Comparison of ENCODE assay signal across 15 mouse cellular contexts in the genomic region with DNA sequence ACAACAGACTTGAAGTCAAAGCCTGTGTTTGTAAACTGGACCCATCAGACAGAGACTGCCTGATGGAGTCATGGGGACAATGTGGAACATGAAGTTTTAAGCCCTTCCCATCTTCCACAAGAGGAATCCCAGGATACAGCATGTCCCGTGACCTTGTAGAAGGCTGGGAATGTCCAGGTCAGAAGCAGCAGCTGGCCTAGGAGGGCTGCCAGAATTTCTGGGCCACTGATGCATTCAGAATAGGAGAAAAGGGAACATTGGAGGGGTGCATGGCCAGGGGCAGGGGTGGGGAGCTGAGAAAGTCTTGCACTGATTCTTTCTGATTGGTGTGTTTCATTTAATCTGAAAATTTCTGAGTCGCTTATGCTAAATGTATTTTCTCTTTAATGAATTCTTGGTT. TPM values are rescaled to one million over a fixed set of nuclear protein-coding genes. Genes with fewer than 3 reads are reported as not detected.
A peak's percentile ranks its signal among the peaks of the same experiment; 100 is the strongest.
DNase-seq lines count a peak whose midpoint lies in the region; ATAC-seq and TF ChIP-seq lines count a peak whose summit lies in the region.
"Had no signal": no experiment of that assay in that cellular context is flagged by ENCODE, and none has a peak within 500 bp of the region (broad histone marks: within the 10 kb centered on the region; RNA-seq: fewer than 3 reads in every experiment).

No protein-coding gene starts in this region.

- no peak overlapping the region for H3K4me2 ChIP-seq in kidney, embryonic 16.5 days (replicated peaks; ENCODE audit: low read depth, low read length)
- no peak overlapping the region for H3K4me2 ChIP-seq in forebrain, embryonic 14.5 days (ENCODE audit: low read length)
- H3K4me2 ChIP-seq: heart, embryonic 15.5 days; liver, embryonic 13.5 days; midbrain, embryonic 15.5 days; stomach, embryonic 15.5 days had no signal

- no peaks in the 10 kb centered on the region for H3K9me3 ChIP-seq in kidney, embryonic 16.5 days (ENCODE audit: low read length)
- no peaks in the 10 kb centered on the region for H3K9me3 ChIP-seq in forebrain, embryonic 14.5 days (replicated peaks; ENCODE audit: control insufficient read depth, low read length)
- H3K9me3 ChIP-seq: embryonic facial prominence, embryonic 10.5 days; heart, embryonic 15.5 days; liver, embryonic 13.5 days; midbrain, embryonic 15.5 days; stomach, embryonic 15.5 days had no signal

- no peaks in the 10 kb centered on the region for H3K36me3 ChIP-seq in kidney, embryonic 16.5 days (ENCODE audit: insufficient read depth, low read length)
- no peaks in the 10 kb centered on the region for H3K36me3 ChIP-seq in forebrain, embryonic 14.5 days (ENCODE audit: control insufficient read depth, insufficient read depth, low read length)
- H3K36me3 ChIP-seq: embryonic facial prominence, embryonic 10.5 days; heart, embryonic 15.5 days; liver, embryonic 13.5 days; midbrain, embryonic 15.5 days; stomach, embryonic 15.5 days had no signal

- peak; percentile 18 for DNase-seq in kidney, adult 18-20 months
- peak; percentile 71 for DNase-seq in gastrocnemius, adult 2 months
- DNase-seq in heart, postnatal 10 days = peak; percentile 33 to 35
- DNase-seq in kidney, postnatal 4 days = peak; percentile 52 to 56
- DNase-seq in urinary bladder, postnatal 14 days (ENCODE audit: low spot score) = no peak
- no peak for DNase-seq in forebrain, embryonic 14.5 days (ENCODE audit: low spot score)
- DNase-seq: cerebellum, postnatal 25 days; layer of hippocampus, adult 9-11 months; liver, embryonic 13.5 days had no signal

- WGBS in kidney, embryonic 16.5 days = 73% methylated on average over 2 of the region's 2 CpGs
- 91% methylated on average over 2 of the region's 2 CpGs for WGBS in forebrain, embryonic 14.5 days

- intact Hi-C loops in gastrocnemius, adult 2 months (cut with DNase I) = no loop called here
- intact Hi-C loops in heart, postnatal 10 days (cut with DNase I) = no loop called here

- no peak for ATAC-seq in kidney, embryonic 16.5 days (ENCODE audit: low FRiP score, low TSS enrichment)
- no peak for ATAC-seq in forebrain, embryonic 14.5 days
- ATAC-seq: midbrain, embryonic 15.5 days had no signal

- no peaks in the 10 kb centered on the region for H3K4me1 ChIP-seq in kidney, embryonic 16.5 days (ENCODE audit: insufficient read depth, low read length)
- H3K4me1 ChIP-seq in forebrain, embryonic 14.5 days (ENCODE audit: control insufficient read depth, insufficient read depth, low read length) = no peaks in the 10 kb centered on the region
- H3K4me1 ChIP-seq: liver, embryonic 13.5 days; midbrain, embryonic 15.5 days; stomach, embryonic 15.5 days had no signal

- H3K4me3 ChIP-seq in kidney, embryonic 16.5 days (ENCODE audit: low read length) = no peak overlapping the region
- no peak overlapping the region for H3K4me3 ChIP-seq in gastrocnemius, adult 2 months
- H3K4me3 ChIP-seq in forebrain, embryonic 14.5 days (ENCODE audit: low read depth, low read length) = no peak overlapping the region
- H3K4me3 ChIP-seq: embryonic facial prominence, embryonic 10.5 days; heart, embryonic 15.5 days; liver, embryonic 13.5 days; midbrain, embryonic 15.5 days; stomach, embryonic 15.5 days had no signal

- H3K9ac ChIP-seq in kidney, embryonic 16.5 days (replicated peaks; ENCODE audit: low read length) = no peak overlapping the region
- H3K9ac ChIP-seq in forebrain, embryonic 14.5 days (ENCODE audit: low read length) = no peak overlapping the region
- H3K9ac ChIP-seq: heart, embryonic 15.5 days; liver, embryonic 13.5 days; midbrain, embryonic 15.5 days; stomach, embryonic 15.5 days had no signal

- H3K27ac ChIP-seq in kidney, embryonic 16.5 days (ENCODE audit: low read length) = no peak overlapping the region
- H3K27ac ChIP-seq in gastrocnemius, adult 2 months = peak overlapping the region; percentile 41; the same call in 1 of the 2 replicates
- H3K27ac ChIP-seq in forebrain, embryonic 14.5 days (ENCODE audit: low read depth, low read length) = no peak overlapping the region
- H3K27ac ChIP-seq: embryonic facial prominence, embryonic 10.5 days; heart, embryonic 15.5 days; liver, embryonic 13.5 days; midbrain, embryonic 15.5 days; stomach, embryonic 15.5 days had no signal

- TF ChIP-seq CTCF in gastrocnemius, adult 2 months (IDR thresholded peaks at IDR 0.05) = no peak

- no peaks in the 10 kb centered on the region for H3K27me3 ChIP-seq in kidney, embryonic 16.5 days (ENCODE audit: insufficient read depth, low read length)
- no peaks in the 10 kb centered on the region for H3K27me3 ChIP-seq in forebrain, embryonic 14.5 days (replicated peaks; ENCODE audit: control insufficient read depth, insufficient read depth, low read length)
- H3K27me3 ChIP-seq: heart, embryonic 15.5 days; liver, embryonic 13.5 days; midbrain, embryonic 15.5 days; stomach, embryonic 15.5 days had no signal

RNA-seq across cellular contexts. Expression of a gene that starts 29.8 kb away (rescaled TPM):
- 8.8 and 10.0 TPM in 2 replicates for polyA plus RNA-seq in kidney, embryonic 16.5 days (2015; fragmentation: Nextera tagmentation; extraction: Ambion mirVana)
- 1 to 10 TPM; 1.1 to 2.9 TPM for total RNA-seq in gastrocnemius, adult 2 months (2021)
- 1 to 10 TPM; 3.8 TPM for total RNA-seq in heart, postnatal 10 days (2021)
- polyA plus RNA-seq in forebrain, embryonic 14.5 days (2014; fragmentation: Nextera tagmentation; extraction: Ambion mirVana) = 0.88 and 1.2 TPM in 2 replicates
- total RNA-seq: MEL had no signal

Comparison
In these comparisons a context has a peak if more than half of its experiments do, and no peak if none do; other contexts are left out.
1. DNase-seq: peak in kidney, adult 18-20 months (single experiment), gastrocnemius, adult 2 months (single experiment), heart, postnatal 10 days (2 of 2) and kidney, postnatal 4 days (2 of 2); none in urinary bladder, postnatal 14 days (single experiment) and forebrain, embryonic 14.5 days (single experiment).